ENCODE assay signal across 13 mouse cellular contexts in genomic region chr13:107956246-107956645, GRCm38 (mm10).
DNase-seq lines count a peak whose midpoint lies in the region; ATAC-seq lines count a peak whose summit lies in the region.
"Had no signal": no experiment of that assay in that cellular context is flagged by ENCODE, and none has a peak within 500 bp of the region (broad histone marks: within the 10 kb centered on the region; RNA-seq: fewer than 3 reads in every experiment).

No protein-coding gene starts in this region.

- H3K4me3 ChIP-seq in forebrain, embryonic 12.5 days (replicated peaks) = no peak overlapping the region
- no peak overlapping the region for H3K4me3 ChIP-seq in forebrain, embryonic 16.5 days (replicated peaks; ENCODE audit: low read length)
- no peak overlapping the region for H3K4me3 ChIP-seq in kidney, embryonic 16.5 days (ENCODE audit: low read length)
- H3K4me3 ChIP-seq: heart, embryonic 13.5 days; liver, embryonic 15.5 days had no signal

- no peaks in the 10 kb centered on the region for H3K27me3 ChIP-seq in forebrain, embryonic 12.5 days
- H3K27me3 ChIP-seq in forebrain, embryonic 16.5 days (replicated peaks; ENCODE audit: control insufficient read depth, insufficient read depth, low read length) = no peaks in the 10 kb centered on the region
- H3K27me3 ChIP-seq in kidney, embryonic 16.5 days (ENCODE audit: insufficient read depth, low read length) = no peaks in the 10 kb centered on the region
- H3K27me3 ChIP-seq: heart, embryonic 13.5 days; liver, embryonic 15.5 days; Patski had no signal

- no peak overlapping the region for H3K9ac ChIP-seq in forebrain, embryonic 12.5 days
- H3K9ac ChIP-seq in forebrain, embryonic 16.5 days (replicated peaks; ENCODE audit: low read depth, low read length) = no peak overlapping the region
- H3K9ac ChIP-seq in kidney, embryonic 16.5 days (replicated peaks; ENCODE audit: low read length) = no peak overlapping the region
- H3K9ac ChIP-seq: heart, embryonic 13.5 days; liver, embryonic 15.5 days had no signal

- no peaks in the 10 kb centered on the region for H3K9me3 ChIP-seq in forebrain, embryonic 12.5 days
- no peaks in the 10 kb centered on the region for H3K9me3 ChIP-seq in forebrain, embryonic 16.5 days (ENCODE audit: control insufficient read depth, low read length)
- H3K9me3 ChIP-seq in kidney, embryonic 16.5 days (ENCODE audit: low read length) = no peaks in the 10 kb centered on the region
- H3K9me3 ChIP-seq: heart, embryonic 13.5 days; liver, embryonic 15.5 days had no signal

- DNase-seq in kidney, postnatal 4 days = no peak
- DNase-seq in retina, postnatal 1 day = peak; percentile 32
- DNase-seq in retina, embryonic 14.5 days (ENCODE audit: low spot score) = no peak
- no peak for DNase-seq in adrenal gland, postnatal 25 days
- DNase-seq in layer of hippocampus, adult 9-10 months (ENCODE audit: low spot score) = no peak
- DNase-seq: cerebellum, adult 11 months had no signal

- 9% methylated on average over 3 of the region's 3 CpGs for WGBS in forebrain, embryonic 12.5 days
- 30% methylated on average over 3 of the region's 3 CpGs for WGBS in forebrain, embryonic 16.5 days
- 42% methylated on average over 3 of the region's 3 CpGs for WGBS in kidney, embryonic 16.5 days

- ATAC-seq in forebrain, embryonic 12.5 days (ENCODE audit: low FRiP score) = no peak
- no peak for ATAC-seq in forebrain, embryonic 16.5 days
- no peak for ATAC-seq in kidney, embryonic 16.5 days (ENCODE audit: low FRiP score, low TSS enrichment)
- ATAC-seq: inflammation-experienced regulatory T-cells, adult 6 months; Patski had no signal

- no peaks in the 10 kb centered on the region for H3K36me3 ChIP-seq in forebrain, embryonic 12.5 days (replicated peaks)
- no peaks in the 10 kb centered on the region for H3K36me3 ChIP-seq in forebrain, embryonic 16.5 days (ENCODE audit: control insufficient read depth, insufficient read depth)
- H3K36me3 ChIP-seq in kidney, embryonic 16.5 days (ENCODE audit: insufficient read depth, low read length) = no peaks in the 10 kb centered on the region
- H3K36me3 ChIP-seq: heart, embryonic 13.5 days; liver, embryonic 15.5 days had no signal

- H3K4me1 ChIP-seq in forebrain, embryonic 12.5 days = peaks cover 34% of the 10 kb centered on the region
- peaks cover 11% of the 10 kb centered on the region for H3K4me1 ChIP-seq in forebrain, embryonic 16.5 days (replicated peaks; ENCODE audit: control insufficient read depth, insufficient read depth, low read length)
- H3K4me1 ChIP-seq in kidney, embryonic 16.5 days (ENCODE audit: insufficient read depth, low read length) = peaks cover 36% of the 10 kb centered on the region

- H3K27ac ChIP-seq in forebrain, embryonic 12.5 days = peak overlapping the region; percentile 67
- H3K27ac ChIP-seq in forebrain, embryonic 16.5 days (ENCODE audit: low read length) = no peak overlapping the region
- peak overlapping the region; percentile 67 for H3K27ac ChIP-seq in kidney, embryonic 16.5 days (ENCODE audit: low read length)
- H3K27ac ChIP-seq: heart, embryonic 13.5 days; liver, embryonic 15.5 days had no signal

- H3K4me2 ChIP-seq in forebrain, embryonic 12.5 days = no peak overlapping the region
- H3K4me2 ChIP-seq in forebrain, embryonic 16.5 days (ENCODE audit: low read length) = no peak overlapping the region
- no peak overlapping the region for H3K4me2 ChIP-seq in kidney, embryonic 16.5 days (replicated peaks; ENCODE audit: low read depth, low read length)
